Mouse (Mus musculus) Patski (cell line): Measurements from ENCODE around the gene Rell1. TPM values are rescaled to one million over a fixed set of nuclear protein-coding genes. Genes with fewer than 3 reads are reported as not detected.

Experiments
- ATAC-seq: fragments of 100-300 bp; one replicate; pipeline ENCODE4 v1.8.0; 2021
- CTCF ChIA-PET: fragments of 350-600 bp; sonication (Branson Sonifier 250); formaldehyde crosslinking; loops from one replicate; lab custom pipeline; 2022; ENCODE audit warnings: inconsistent platforms; lab: Charles Lee
- POLR2A ChIA-PET: fragments of 350-600 bp; sonication (Branson Sonifier 250); formaldehyde crosslinking; loops from one replicate; lab custom pipeline; 2022; ENCODE audit warnings: antibody characterized with exemption, inconsistent platforms; lab: Charles Lee
- DNase-seq: peaks from one replicate; pipeline ENCODE4 v3.0.0-alpha.2; 2011; ENCODE audit warnings: low read depth, low spot score
- H3K27me3 ChIP-seq: fragments of 371-371 bp; one replicate; pipeline ENCODE4 v1.5.1; 2021
- CTCF ChIP-seq: fragments of 100-300 bp; IDR thresholded peaks from one replicate; pipeline ENCODE4 v1.5.1; 2021
- in situ Hi-C: fragments of 300-500 bp; cut with MboI; formaldehyde crosslinking; loops from 3 replicates; pipeline ENCODE4 v1.11.1; 2018; ENCODE audit warnings: low pct_unique_long_range_greater_than_20kb, mixed read lengths
- polyA plus RNA-seq: library from polyadenylated mRNA; unstranded; gene quantifications from one replicate; pipeline ENCODE4 v1.2.3, GENCODE M21; 2021

The Rell1 gene
- polyA plus RNA-seq, 1 experiment from 2014 or later: 100 TPM

DNA sequence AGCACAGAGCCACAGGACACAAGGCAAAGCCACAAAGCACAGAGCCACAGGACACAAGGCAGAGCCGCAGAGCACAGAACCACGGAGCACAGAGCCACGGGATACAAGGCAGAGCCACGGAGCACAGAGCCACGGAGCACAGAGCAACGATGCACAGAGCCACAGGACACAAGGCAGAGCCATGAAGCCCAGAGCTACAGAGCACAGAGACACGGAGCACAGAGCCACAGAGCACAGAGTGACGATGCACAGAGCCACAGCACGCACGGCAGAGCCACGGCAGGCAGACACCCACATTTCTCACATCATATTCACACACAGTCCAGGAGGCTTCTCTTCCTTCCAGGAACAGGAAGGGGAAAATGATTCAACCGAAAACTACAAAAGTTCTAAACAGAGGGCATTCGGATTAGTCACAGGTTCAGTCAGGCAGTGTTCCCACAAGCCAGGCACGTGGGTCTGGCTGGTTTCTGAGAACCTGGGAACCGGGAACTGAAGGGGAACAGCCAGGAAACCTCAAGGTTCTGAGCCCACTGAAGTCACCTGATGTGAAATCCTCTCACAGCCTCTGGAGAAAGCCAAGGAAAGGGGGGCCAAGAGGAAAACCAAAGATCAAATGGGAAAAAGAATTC lies 15.2 kb downstream of the Rell1 start:
- in situ Hi-C loops: no loop called here
- DNase-seq (peak; percentile 98), ATAC-seq (peak; percentile 97)
- H3K27me3 ChIP-seq: no peaks in the 10 kb centered on the region
- CTCF ChIA-PET: interaction anchor here (1.1 kb wide), 1 partner anchor 14 kb away, joined by 3 read pairs; no protein-coding TSS in a partner anchor
- POLR2A ChIA-PET: interaction anchor here (0.8 kb wide), 1 partner anchor 44 kb away, joined by 3 read pairs; no protein-coding TSS in a partner anchor
- TF ChIP-seq CTCF: no peak

DNA sequence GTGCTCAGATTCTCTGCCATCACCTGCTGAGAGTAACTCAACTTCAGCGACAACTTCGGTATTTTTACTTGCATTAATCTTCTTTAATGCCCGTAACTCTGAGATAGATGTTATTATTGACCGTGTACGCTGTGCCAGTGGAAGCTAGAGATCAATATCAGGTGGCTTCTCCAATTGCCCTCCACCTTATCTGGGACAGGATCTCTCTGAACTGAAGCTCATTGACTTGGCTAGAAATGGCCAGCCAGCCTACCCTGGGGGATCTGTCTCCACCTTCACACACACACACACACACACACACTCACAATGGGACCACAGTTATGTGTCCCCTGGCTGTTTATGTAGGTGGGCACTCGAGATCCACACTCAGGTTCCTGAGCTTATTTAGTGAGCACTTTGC lies 16.7 kb downstream of the Rell1 start:
- ChIA-PET CTCF (interaction anchor here (2.0 kb wide), 1 partner anchor 115 kb away, joined by 4 read pairs; no protein-coding TSS in a partner anchor), POLR2A (no interaction called here)
- no peak for ATAC-seq
- no peaks in the 10 kb centered on the region for H3K27me3 ChIP-seq
- in situ Hi-C loops: no loop called here
- DNase-seq: no peak
- TF ChIP-seq CTCF: no peak

DNA sequence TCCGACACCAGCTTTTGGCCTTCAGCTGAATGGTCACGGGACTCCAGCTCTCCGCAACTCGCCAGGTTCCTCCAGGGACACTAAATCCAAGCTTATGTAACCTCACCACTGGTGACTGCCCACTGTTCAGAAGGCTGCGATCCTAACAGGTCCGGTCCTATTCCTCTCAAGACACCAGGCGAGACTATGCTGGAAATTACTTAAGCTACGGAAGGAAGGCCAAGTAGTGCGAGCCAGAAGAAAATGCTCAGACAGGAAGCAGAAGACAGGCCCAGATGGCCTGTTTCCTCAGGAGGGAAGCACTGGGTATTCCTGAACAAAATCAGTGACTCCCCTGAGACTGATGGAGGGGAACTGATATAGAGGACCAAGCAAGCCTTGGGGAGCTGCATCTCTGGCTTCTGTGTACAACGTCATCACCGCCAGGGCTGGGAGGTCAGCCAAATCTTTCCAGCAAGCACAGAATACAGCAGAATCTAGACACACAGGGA lies 17.2 kb downstream of the Rell1 start:
- CTCF ChIA-PET: interaction anchor here (2.0 kb wide), 2 partner anchors 13 to 115 kb away, joined by 4 read pairs; no protein-coding TSS in a partner anchor
- in situ Hi-C loops: no loop called here
- DNase-seq: no peak

DNA sequence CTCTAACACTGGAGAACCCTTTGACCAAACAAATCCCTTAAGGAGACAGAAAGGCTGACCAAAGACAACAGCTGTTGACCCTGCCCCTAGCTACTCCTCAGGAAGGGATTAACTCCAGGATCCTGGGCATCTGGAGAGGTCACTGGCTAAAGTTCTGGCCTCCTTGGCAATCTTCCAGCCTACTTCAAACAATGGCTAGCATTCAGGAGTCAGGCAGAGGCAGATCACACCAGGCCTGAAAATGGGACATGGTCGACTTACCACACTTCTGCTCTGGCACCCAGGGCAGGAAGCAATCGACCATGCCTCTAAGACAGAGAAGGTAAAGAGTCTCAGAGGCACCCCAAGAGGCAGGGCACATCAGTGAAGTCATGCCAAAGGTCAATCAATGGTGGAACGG lies 19.5 kb downstream of the Rell1 start:
- CTCF ChIA-PET: interaction anchor here (2.0 kb wide), 1 partner anchor 11 kb away, joined by 4 read pairs; no protein-coding TSS in a partner anchor
- in situ Hi-C loops: no loop called here

More for the DNA sequence above, 17.2 kb downstream of the Rell1 start:
- no peaks in the 10 kb centered on the region for H3K27me3 ChIP-seq
- no peak for ATAC-seq
- no peak for TF ChIP-seq CTCF
- POLR2A ChIA-PET: no interaction called here

DNA sequence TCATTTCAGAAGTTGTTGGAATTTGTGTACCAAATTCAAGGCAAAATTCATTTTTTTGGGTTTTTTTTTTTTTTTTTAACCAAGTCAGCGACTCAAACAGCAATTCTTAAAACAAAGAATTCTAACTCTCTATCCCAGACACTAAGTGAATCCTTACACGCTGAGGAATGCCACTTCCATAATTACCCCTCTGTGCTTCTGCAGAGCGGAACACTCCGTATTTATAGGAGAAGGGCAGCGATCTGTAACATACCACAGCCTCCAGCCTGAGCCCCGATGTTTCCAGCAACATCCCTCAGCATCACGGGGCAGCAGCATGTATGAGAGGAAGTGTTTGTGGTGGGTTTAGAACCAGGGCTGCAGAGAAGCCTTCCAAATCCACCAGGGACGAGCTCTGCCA lies 21.2 kb downstream of the Rell1 start:
- CTCF ChIA-PET: interaction anchor here (1.4 kb wide), 1 partner anchor 122 kb away, joined by 5 read pairs; no protein-coding TSS in a partner anchor
- peak; percentile 61 for ATAC-seq
- DNase-seq: no peak
- no peak for TF ChIP-seq CTCF
- in situ Hi-C loops: no loop called here
- no peaks in the 10 kb centered on the region for H3K27me3 ChIP-seq
- POLR2A ChIA-PET: no interaction called here

More for the DNA sequence above, 19.5 kb downstream of the Rell1 start:
- POLR2A ChIA-PET: interaction anchor here (1.3 kb wide), 1 partner anchor 15 kb away, joined by 3 read pairs; no protein-coding TSS in a partner anchor
- H3K27me3 ChIP-seq: no peaks in the 10 kb centered on the region
- DNase-seq (no peak), ATAC-seq (no peak)
- no peak for TF ChIP-seq CTCF

DNA sequence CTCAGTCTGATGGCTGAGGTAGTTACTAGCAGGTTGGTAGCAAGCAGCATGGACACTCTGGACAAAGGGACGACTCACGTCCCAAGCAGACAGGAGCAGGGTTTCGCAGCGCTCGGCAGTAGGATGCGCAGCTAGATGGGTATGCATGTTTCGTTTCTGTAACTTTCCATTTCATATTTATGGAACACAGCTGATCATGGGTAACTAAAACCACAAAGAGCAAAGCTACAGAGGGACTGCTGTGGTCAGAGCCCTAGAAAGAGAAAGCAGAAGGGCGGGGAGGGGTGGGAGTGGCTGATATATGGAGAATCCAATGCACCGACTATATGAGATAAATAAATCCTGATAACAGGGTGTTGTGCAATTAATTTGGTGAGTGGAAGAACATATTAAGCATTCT lies 25.4 kb downstream of the Rell1 start:
- ChIA-PET POLR2A (no interaction called here), CTCF (no interaction called here)
- ATAC-seq (no peak), DNase-seq (no peak)
- H3K27me3 ChIP-seq: no peaks in the 10 kb centered on the region
- no peak for TF ChIP-seq CTCF
- in situ Hi-C loops: no loop called here

DNA sequence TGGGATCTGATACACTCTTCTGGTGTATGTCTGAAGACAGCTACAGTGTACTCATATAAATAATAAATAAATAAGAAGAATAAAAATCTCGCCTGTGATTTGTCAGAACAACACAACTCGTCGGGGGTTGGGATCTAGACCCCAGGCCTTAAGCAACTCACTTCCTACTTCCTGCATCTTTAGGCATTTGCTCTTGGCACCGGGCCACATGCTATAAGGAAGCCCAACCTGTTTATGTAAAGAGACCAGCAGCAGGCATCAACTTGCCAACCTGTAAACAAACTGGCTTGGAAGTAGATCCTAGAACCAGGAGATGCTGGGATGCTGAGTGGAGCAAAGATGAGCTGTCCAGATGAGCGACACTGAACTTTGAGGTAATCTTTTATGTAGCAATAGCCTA lies 26.8 kb downstream of the Rell1 start:
- CTCF ChIA-PET: no interaction called here
- ATAC-seq: no peak
- no peaks in the 10 kb centered on the region for H3K27me3 ChIP-seq
- TF ChIP-seq CTCF: no peak
- in situ Hi-C loops: no loop called here
- DNase-seq: no peak
- POLR2A ChIA-PET: no interaction called here

DNA sequence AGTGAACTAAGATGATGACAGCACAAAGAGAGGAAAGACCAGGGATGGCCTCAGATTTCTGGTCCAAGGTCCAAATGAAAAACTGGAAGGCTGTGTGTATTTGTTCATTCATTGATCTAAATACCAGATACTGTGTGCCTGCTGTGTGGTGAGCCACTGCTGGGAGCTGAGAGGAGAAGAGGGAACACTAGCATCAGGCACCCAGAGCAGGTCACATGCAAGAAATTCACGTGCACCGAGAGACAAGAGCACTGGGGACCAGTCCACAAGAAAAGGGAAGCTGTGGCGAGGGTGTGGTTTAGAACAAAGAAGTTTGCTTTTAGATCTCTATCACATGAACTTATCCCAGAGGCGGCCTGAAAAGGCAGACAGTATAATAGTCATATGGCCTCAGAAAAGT lies 30.1 kb downstream of the Rell1 start:
- no peak for ATAC-seq
- no peak for TF ChIP-seq CTCF
- no peaks in the 10 kb centered on the region for H3K27me3 ChIP-seq
- ChIA-PET POLR2A (no interaction called here), CTCF (interaction anchor here (1.7 kb wide), 1 partner anchor 12 kb away, joined by 4 read pairs; no protein-coding TSS in a partner anchor)
- in situ Hi-C loops: no loop called here
- no peak for DNase-seq

DNA sequence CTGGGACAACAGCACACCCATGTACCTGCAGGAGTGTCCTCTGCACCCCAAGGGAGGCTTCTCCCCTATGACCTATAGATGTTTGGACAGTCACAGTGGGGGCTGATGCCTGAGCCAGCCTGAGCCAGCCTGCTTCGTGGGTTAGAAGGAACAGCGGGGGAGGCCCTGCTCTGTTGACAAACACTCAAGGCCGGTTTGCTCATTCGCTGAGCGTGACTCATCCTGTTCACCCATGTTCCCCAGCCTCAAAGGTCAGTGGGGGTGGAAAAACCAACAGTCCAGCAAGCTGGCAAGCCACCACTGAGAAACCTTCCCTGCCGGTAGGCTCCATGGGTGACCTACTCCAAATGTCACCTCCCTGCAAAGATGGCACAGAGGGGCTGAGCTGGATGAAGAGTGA lies 32.0 kb downstream of the Rell1 start:
- ChIA-PET POLR2A (no interaction called here), CTCF (interaction anchor here (0.6 to 2.8 kb wide), 3 partner anchors 8 to 133 kb away, joined by 3 to 11 read pairs (median 4); no protein-coding TSS in a partner anchor)
- DNase-seq (peak; percentile 79), ATAC-seq (peak; percentile 94)
- in situ Hi-C loops: no loop called here
- no peak for TF ChIP-seq CTCF
- H3K27me3 ChIP-seq: no peaks in the 10 kb centered on the region

DNA sequence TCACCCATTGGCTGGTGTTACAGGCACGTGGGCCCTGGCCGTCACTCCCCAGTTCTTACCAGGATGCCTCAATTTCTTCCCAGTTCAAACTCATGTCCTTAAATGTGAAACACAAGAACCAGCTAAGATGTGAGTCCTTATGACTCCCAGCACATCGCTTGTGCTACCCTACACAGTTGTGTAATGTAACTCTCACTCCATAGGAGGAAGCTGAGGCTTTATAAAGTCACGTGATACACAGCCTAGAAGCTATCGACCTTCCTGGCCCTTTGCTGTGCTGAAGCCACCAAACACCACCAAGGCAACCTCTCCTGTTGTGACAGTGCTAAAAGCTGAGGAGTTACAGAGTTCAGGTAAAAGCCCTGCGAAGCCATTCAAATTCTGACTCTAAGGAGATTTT lies 33.1 kb downstream of the Rell1 start:
- no peaks in the 10 kb centered on the region for H3K27me3 ChIP-seq
- no peak for ATAC-seq
- ChIA-PET POLR2A (no interaction called here), CTCF (interaction anchor here (1.1 to 2.8 kb wide), 5 partner anchors 16 to 135 kb away, joined by 3 to 11 read pairs (median 4); no protein-coding TSS in a partner anchor)
- in situ Hi-C loops: no loop called here
- no peak for DNase-seq
- no peak for TF ChIP-seq CTCF

DNA sequence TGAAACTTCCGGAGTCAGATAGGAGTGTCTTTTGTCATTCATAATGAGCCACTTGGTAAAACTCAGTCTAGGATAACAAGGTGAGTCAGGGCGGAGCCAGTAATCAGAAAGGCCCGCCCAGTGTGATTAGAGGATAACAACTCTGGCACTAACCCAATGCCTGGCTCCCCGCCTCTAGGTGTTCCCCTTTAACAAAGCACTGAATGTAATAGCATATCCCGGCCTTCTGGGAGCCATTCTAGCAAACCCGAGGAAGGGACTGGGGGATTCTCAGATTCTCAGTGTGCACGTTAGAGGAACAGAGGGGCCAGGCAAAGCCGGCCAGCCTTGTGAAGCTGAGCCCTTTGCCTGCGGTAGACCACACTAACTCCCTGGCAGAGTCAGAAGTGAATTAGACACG lies 35.9 kb downstream of the Rell1 start:
- H3K27me3 ChIP-seq: no peaks in the 10 kb centered on the region
- no peak for TF ChIP-seq CTCF
- ChIA-PET POLR2A (no interaction called here), CTCF (interaction anchor here (1.8 kb wide), 1 partner anchor 12 kb away, joined by 5 read pairs; no protein-coding TSS in a partner anchor)
- in situ Hi-C loops: no loop called here
- ATAC-seq (no peak), DNase-seq (no peak)
